Mouse (Mus musculus): Measurements from ENCODE around the gene Phf21a.

GRCm38 (mm10) chr2:92256141-92256540, 163.2 kb downstream of the Phf21a start:
- TF ChIP-seq POLR2A (IDR thresholded peaks at IDR 0.05; ENCODE audit: insufficient read depth, low read depth, low read length) (no peak), CTCF (IDR thresholded peaks at IDR 0.05) (no peak)
